Mouse (Mus musculus) layer of hippocampus, adult 2 months (tissue): ENCODE measurements around the gene Tnrc6c. TPM values are rescaled to one million over a fixed set of nuclear protein-coding genes. Genes with fewer than 3 reads are reported as not detected.
A peak's percentile ranks its signal among the peaks of the same experiment; 100 is the strongest.

Experiments used
- DNase-seq, 2 experiments: peaks; one replicate each; pipeline ENCODE4 v3.0.0; 2022; ENCODE audit warnings: low spot score in 2 of 2
- H3K27ac ChIP-seq: fragments of 200-600 bp; 2 replicates; pipeline ENCODE4 v1.8.1; 2022
- H3K4me3 ChIP-seq: fragments of 200-600 bp; 2 replicates; pipeline ENCODE4 v1.8.1; 2022; ENCODE audit warnings: mild to moderate bottlenecking
- CTCF ChIP-seq: fragments of 200-600 bp; conservative IDR thresholded peaks from 2 replicates; pipeline ENCODE4 v1.8.1; 2022; ENCODE audit warnings: antibody characterized with exemption, mild to moderate bottlenecking, moderate library complexity
- total RNA-seq, 2 experiments: library from RNA; stranded (reverse); gene quantifications; 2 replicates each; pipeline ENCODE4 v1.2.3; 2021

Tnrc6c gene
- total RNA-seq, 2 experiments from 2014 or later = 74.7 to 82.1 TPM

- TF ChIP-seq CTCF = no peak
- no peak overlapping the region for H3K27ac ChIP-seq
- no peak for DNase-seq
- no peak overlapping the region for H3K4me3 ChIP-seq
Observed at GRCm38 (mm10) chr11:117803166-117803688, 149.1 kb downstream of the Tnrc6c start.

- H3K4me3 ChIP-seq = no peak overlapping the region
- H3K27ac ChIP-seq = no peak overlapping the region
- no peak for DNase-seq
- no peak for TF ChIP-seq CTCF
Observed at GRCm38 (mm10) chr11:117806781-117807180, 152.7 kb downstream of the Tnrc6c start.

GRCm38 (mm10) chr11:117809407-117810311, 155.6 kb downstream of the Tnrc6c start, which contains the start of the genes Gm20708 and Syngr2:
TSS of gene Gm20708 (plus strand) at chr11:117809668.
TSS of gene Syngr2 (plus strand) at chr11:117809668.
- peak in 1 of 2 experiments; percentile 50 for DNase-seq
- Histone ChIP-seq H3K4me3 (peak within 1 kb of the TSS; percentile 85), H3K27ac (peak within 1 kb of the TSS; percentile 71)
- TF ChIP-seq CTCF = no peak

GRCm38 (mm10) chr11:117810401-117811046, 156.4 kb downstream of the Tnrc6c start:
- Histone ChIP-seq H3K27ac (peak overlapping the region; percentile 71), H3K4me3 (peak overlapping the region; percentile 85)
- TF ChIP-seq CTCF = peak; percentile 72
- DNase-seq = peak; percentile 30 to 66

Other genes with a start within 250 kb of the Tnrc6c start
- under 1 TPM; 0.20 to 0.26 TPM for gene Gm11733, start 169.9 kb upstream of the Tnrc6c start, total RNA-seq
- under 1 TPM; 0.64 to 0.91 TPM for gene Tmc8, start 127.8 kb downstream of the Tnrc6c start, total RNA-seq
- gene Tmc6, start 127.9 kb downstream of the Tnrc6c start, total RNA-seq = 1 to 10 TPM; 6.6 to 8.4 TPM
- gene 6030468B19Rik, start 143.4 kb downstream of the Tnrc6c start, total RNA-seq = under 1 TPM; 0.34 to 0.46 TPM
- 1 to 10 TPM; 1.6 to 1.7 TPM for gene Gm20708, start 155.4 kb downstream of the Tnrc6c start, total RNA-seq
- gene Syngr2, start 155.4 kb downstream of the Tnrc6c start, total RNA-seq = 10 to 100 TPM; 10.2 to 13.4 TPM
- 1 to 10 TPM; 4.8 to 7.2 TPM for gene Afmid, start 171.6 kb downstream of the Tnrc6c start, total RNA-seq
- gene Tk1, start 171.8 kb downstream of the Tnrc6c start, total RNA-seq = 1 to 10 TPM; 1.0 to 1.9 TPM
- gene Birc5, start 195.0 kb downstream of the Tnrc6c start, total RNA-seq = 1 to 10 TPM in 1 of 2 experiments, under 1 TPM in 1; 0.86 to 1.5 TPM
- not detected for gene Tmem235, start 206.5 kb downstream of the Tnrc6c start, total RNA-seq
- 1 to 10 TPM; 4.7 to 5.3 TPM for gene Tha1, start 219.2 kb downstream of the Tnrc6c start, total RNA-seq